Mouse (Mus musculus): ENCODE data around the gene Catsperd. TPM values are rescaled to one million over a fixed set of nuclear protein-coding genes. Genes with fewer than 3 reads are reported as not detected.

The Catsperd gene
- polyA plus RNA-seq, 1 experiment from 2014 or later, result 0.78 TPM

DNA sequence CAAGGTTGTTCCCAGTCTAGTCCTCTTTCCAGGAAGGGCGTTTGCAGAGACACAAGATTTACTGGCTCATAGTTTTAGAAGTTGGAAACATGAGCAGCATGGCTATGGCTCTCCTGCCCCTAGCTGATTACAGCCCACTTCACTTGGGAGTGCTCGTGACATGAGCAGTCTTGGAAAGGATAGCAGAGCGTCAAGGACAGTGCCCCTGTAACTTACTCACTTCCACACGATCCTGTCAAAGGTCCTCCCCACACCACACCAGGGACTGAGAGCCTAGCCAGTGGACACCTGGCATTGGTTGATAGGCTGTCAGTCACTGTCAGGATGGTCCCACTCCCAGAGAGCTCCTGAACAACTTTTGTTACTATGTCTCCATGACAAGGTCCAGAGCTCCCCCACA lies 75.1 kb downstream of the Catsperd start:
- no peak overlapping the region for H3K27ac ChIP-seq
- ATAC-seq (replicated peaks; ENCODE audit: low FRiP score, low read depth) (no peak), DNase-seq (ENCODE audit: low spot score) (no peak)
- H3K4me2 ChIP-seq (ENCODE audit: low read length), result no peak overlapping the region
- no peaks in the 10 kb centered on the region for H3K9me3 ChIP-seq (replicated peaks; ENCODE audit: low read length)
- peaks cover 89% of the 10 kb centered on the region for H3K36me3 ChIP-seq (ENCODE audit: insufficient read depth, low read length)
- no peak for TF ChIP-seq CTCF (IDR thresholded peaks at IDR 0.05; ENCODE audit: low read depth)
- H3K4me1 ChIP-seq (replicated peaks; ENCODE audit: insufficient read depth, low read length), result no peaks in the 10 kb centered on the region
- 65% methylated on average over 4 of the region's 4 CpGs for WGBS
- no peak overlapping the region for H3K4me3 ChIP-seq (replicated peaks; ENCODE audit: low read depth, low read length)
- no peak overlapping the region for H3K9ac ChIP-seq (ENCODE audit: low read depth, low read length)
- no peaks in the 10 kb centered on the region for H3K27me3 ChIP-seq (ENCODE audit: insufficient read depth, low read length)

DNA sequence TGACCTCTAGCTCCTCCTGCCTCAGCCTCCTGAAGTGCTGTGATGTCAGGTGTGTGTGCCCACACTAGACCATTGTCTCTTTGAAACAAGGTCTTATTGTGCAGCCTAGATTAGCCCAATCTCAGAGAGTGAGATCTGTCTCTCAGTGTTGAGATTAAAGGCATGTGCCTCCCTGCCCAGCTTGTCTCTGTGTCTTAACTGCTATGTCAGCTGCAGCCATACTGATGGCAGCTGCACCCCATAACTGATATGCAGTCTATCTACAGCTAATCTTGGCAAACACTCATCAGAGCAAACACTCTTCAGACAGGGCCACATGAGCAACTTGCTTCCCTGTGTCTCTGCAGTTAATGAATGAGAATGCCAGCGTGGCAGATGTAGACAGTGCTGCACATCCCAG lies 78.6 kb downstream of the Catsperd start:
- DNase-seq (ENCODE audit: low spot score) (no peak), ATAC-seq (replicated peaks; ENCODE audit: low FRiP score, low read depth) (no peak)
- no peak overlapping the region for H3K4me3 ChIP-seq (replicated peaks; ENCODE audit: low read depth, low read length)
- no peak overlapping the region for H3K4me2 ChIP-seq (ENCODE audit: low read length)
- no peak overlapping the region for H3K27ac ChIP-seq
- 100% methylated on average over 1 of the region's 1 CpGs for WGBS
- peaks cover 93% of the 10 kb centered on the region for H3K36me3 ChIP-seq (ENCODE audit: insufficient read depth, low read length)
- H3K4me1 ChIP-seq (replicated peaks; ENCODE audit: insufficient read depth, low read length), result no peaks in the 10 kb centered on the region
- TF ChIP-seq CTCF (IDR thresholded peaks at IDR 0.05; ENCODE audit: low read depth), result no peak
- H3K9ac ChIP-seq (ENCODE audit: low read depth, low read length), result no peak overlapping the region
- H3K9me3 ChIP-seq (replicated peaks; ENCODE audit: low read length), result no peaks in the 10 kb centered on the region
- H3K27me3 ChIP-seq (ENCODE audit: insufficient read depth, low read length), result no peaks in the 10 kb centered on the region

DNA sequence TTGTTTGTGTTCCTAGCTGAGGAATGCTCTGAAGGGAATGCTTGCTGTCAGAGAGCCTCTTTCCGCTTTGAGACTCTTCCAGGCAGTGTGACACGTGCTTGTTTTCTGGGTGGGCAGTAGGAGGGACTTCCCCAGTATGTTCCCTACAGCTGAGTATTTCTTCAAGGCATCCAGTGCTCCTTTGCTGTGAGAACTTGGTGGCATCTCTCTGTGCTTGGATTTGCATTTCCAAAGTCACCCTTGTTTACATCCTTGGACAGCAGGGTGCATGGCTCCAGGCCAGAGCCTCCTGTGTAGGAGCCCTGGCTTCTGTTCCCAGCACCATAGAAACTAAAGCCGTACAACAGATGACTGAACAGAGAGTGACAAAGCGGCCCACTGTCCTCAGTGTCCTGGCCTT lies 80.7 kb downstream of the Catsperd start:
- no peak for DNase-seq (ENCODE audit: low spot score)
- ATAC-seq (replicated peaks; ENCODE audit: low FRiP score, low read depth), result no peak
- WGBS, result 89% methylated on average over 4 of the region's 4 CpGs
- no peaks in the 10 kb centered on the region for H3K9me3 ChIP-seq (replicated peaks; ENCODE audit: low read length)
- no peaks in the 10 kb centered on the region for H3K4me1 ChIP-seq (replicated peaks; ENCODE audit: insufficient read depth, low read length)
- H3K4me2 ChIP-seq (ENCODE audit: low read length), result no peak overlapping the region
- no peak overlapping the region for H3K9ac ChIP-seq (ENCODE audit: low read depth, low read length)
- no peak overlapping the region for H3K4me3 ChIP-seq (replicated peaks; ENCODE audit: low read depth, low read length)
- no peak for TF ChIP-seq CTCF (IDR thresholded peaks at IDR 0.05; ENCODE audit: low read depth)
- no peaks in the 10 kb centered on the region for H3K27me3 ChIP-seq (ENCODE audit: insufficient read depth, low read length)
- peaks cover 87% of the 10 kb centered on the region for H3K36me3 ChIP-seq (ENCODE audit: insufficient read depth, low read length)
- no peak overlapping the region for H3K27ac ChIP-seq

DNA sequence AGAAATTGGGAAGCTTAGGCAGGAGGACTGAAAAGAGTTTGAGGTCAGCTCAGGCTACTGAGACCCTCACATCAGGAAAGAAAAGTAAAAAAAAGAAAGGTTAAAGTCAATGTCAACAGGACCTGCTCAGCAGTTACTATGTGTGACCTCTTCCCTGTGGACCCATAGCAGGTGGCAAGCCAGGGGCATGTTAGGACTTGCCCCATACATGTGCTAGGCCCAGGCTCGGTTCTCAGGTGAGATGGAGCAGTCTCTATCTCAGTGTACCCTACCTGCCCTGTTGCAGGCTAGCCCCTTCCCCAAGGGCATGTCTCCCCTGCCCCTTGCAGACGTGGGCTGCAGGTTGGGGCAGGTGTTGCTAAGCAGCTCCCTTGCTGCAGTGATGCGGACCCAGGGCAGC lies 81.8 kb downstream of the Catsperd start:
- Histone ChIP-seq H3K4me2 (ENCODE audit: low read length) (no peak overlapping the region), H3K9me3 (replicated peaks; ENCODE audit: low read length) (no peaks in the 10 kb centered on the region), H3K36me3 (ENCODE audit: insufficient read depth, low read length) (peaks cover 80% of the 10 kb centered on the region), H3K4me3 (replicated peaks; ENCODE audit: low read depth, low read length) (no peak overlapping the region), H3K27ac (no peak overlapping the region), H3K27me3 (ENCODE audit: insufficient read depth, low read length) (no peaks in the 10 kb centered on the region), H3K9ac (ENCODE audit: low read depth, low read length) (no peak overlapping the region), H3K4me1 (replicated peaks; ENCODE audit: insufficient read depth, low read length) (no peaks in the 10 kb centered on the region)
- DNase-seq (ENCODE audit: low spot score), result no peak
- WGBS, result 92% methylated on average over 3 of the region's 3 CpGs
- no peak for TF ChIP-seq CTCF (IDR thresholded peaks at IDR 0.05; ENCODE audit: low read depth)
- ATAC-seq (replicated peaks; ENCODE audit: low FRiP score, low read depth), result no peak

Other genes starting within 250 kb of the Catsperd start
- 44.7 and 45.3 TPM in 2 replicates for gene Ptprs, start 151.7 kb upstream of the Catsperd start, polyA plus RNA-seq (2015; fragmentation: Nextera tagmentation; extraction: Ambion mirVana)
- not detected in 2 replicates for gene Znrf4, start 115.7 kb upstream of the Catsperd start, polyA plus RNA-seq (2015; fragmentation: Nextera tagmentation; extraction: Ambion mirVana)
- 0.93 and 1.1 TPM in 2 replicates for gene Gm20219, start 73.8 kb upstream of the Catsperd start, polyA plus RNA-seq (2015; fragmentation: Nextera tagmentation; extraction: Ambion mirVana)
- gene Safb2, start 43.6 kb upstream of the Catsperd start, polyA plus RNA-seq (2015; fragmentation: Nextera tagmentation; extraction: Ambion mirVana), result 35.7 and 43.4 TPM in 2 replicates
- 61.0 and 65.9 TPM in 2 replicates for gene Safb, start 43.3 kb upstream of the Catsperd start, polyA plus RNA-seq (2015; fragmentation: Nextera tagmentation; extraction: Ambion mirVana)
- gene 2410015M20Rik, start 18.4 kb upstream of the Catsperd start, polyA plus RNA-seq (2015; fragmentation: Nextera tagmentation; extraction: Ambion mirVana), result 395 and 467 TPM in 2 replicates
- 2,445 and 2,952 TPM in 2 replicates for gene Rpl36, start 14.7 kb upstream of the Catsperd start, polyA plus RNA-seq (2015; fragmentation: Nextera tagmentation; extraction: Ambion mirVana)
- gene Lonp1, start 1.3 kb upstream of the Catsperd start, polyA plus RNA-seq (2015; fragmentation: Nextera tagmentation; extraction: Ambion mirVana), result 45.4 and 46.8 TPM in 2 replicates
- 57.4 and 58.8 TPM in 2 replicates for gene Ranbp3, start 45.2 kb downstream of the Catsperd start, polyA plus RNA-seq (2015; fragmentation: Nextera tagmentation; extraction: Ambion mirVana)
- 683 and 742 TPM in 2 replicates for gene Ndufa11, start 89.6 kb downstream of the Catsperd start, polyA plus RNA-seq (2015; fragmentation: Nextera tagmentation; extraction: Ambion mirVana)
- gene Vmac, start 89.9 kb downstream of the Catsperd start, polyA plus RNA-seq (2015; fragmentation: Nextera tagmentation; extraction: Ambion mirVana), result 24.4 and 27.4 TPM in 2 replicates
- 8.7 and 11.8 TPM in 2 replicates for gene Nrtn, start 129.4 kb downstream of the Catsperd start, polyA plus RNA-seq (2015; fragmentation: Nextera tagmentation; extraction: Ambion mirVana)
- gene Dus3l, start 136.6 kb downstream of the Catsperd start, polyA plus RNA-seq (2015; fragmentation: Nextera tagmentation; extraction: Ambion mirVana), result 37.3 and 38.8 TPM in 2 replicates
- 0.59 and 0.71 TPM in 2 replicates for gene Prr22, start 142.1 kb downstream of the Catsperd start, polyA plus RNA-seq (2015; fragmentation: Nextera tagmentation; extraction: Ambion mirVana)
- gene Rfx2, start 202.9 kb downstream of the Catsperd start, polyA plus RNA-seq (2015; fragmentation: Nextera tagmentation; extraction: Ambion mirVana), result 1.6 and 2.1 TPM in 2 replicates
- gene Acsbg2, start 246.3 kb downstream of the Catsperd start, polyA plus RNA-seq (2015; fragmentation: Nextera tagmentation; extraction: Ambion mirVana), result not detected in 2 replicates
- gene 1700061G19Rik, start 247.3 kb downstream of the Catsperd start, polyA plus RNA-seq (2015; fragmentation: Nextera tagmentation; extraction: Ambion mirVana), result 0.11 and 0.13 TPM in 2 replicates